Mouse (Mus musculus) heart, postnatal 36 days (tissue): Measurements from ENCODE around the gene Gm5269. TPM values are rescaled to one million over a fixed set of nuclear protein-coding genes. Genes with fewer than 3 reads are reported as not detected.

Experiments used
- total RNA-seq, 2 experiments: library from RNA; stranded (reverse); gene quantifications; 2 replicates each; pipeline ENCODE4 v1.2.3; 2021

Gene Gm5269
- total RNA-seq, 2 experiments from 2014 or later, result not detected

Other genes starting within 250 kb of the Gm5269 start
- gene Wdr75, start 95.1 kb downstream of the Gm5269 start, total RNA-seq, result 10 to 100 TPM; 16.7 to 22.5 TPM
- gene Slc40a1, start 36.2 kb upstream of the Gm5269 start, total RNA-seq, result 10 to 100 TPM; 23.1 to 24.1 TPM
- gene Dnah7b, start 176.0 kb upstream of the Gm5269 start, total RNA-seq, result under 1 TPM; 0.75 to 0.76 TPM